Mouse (Mus musculus) liver, adult 2 months (tissue): Measurements from ENCODE around the gene Pip4k2a. TPM values are rescaled to one million over a fixed set of nuclear protein-coding genes. Genes with fewer than 3 reads are reported as not detected.

Experiments
- DNase-seq: peaks from one replicate; pipeline ENCODE4 v3.0.0-alpha.2; 2011; ENCODE audit warnings: low read depth, low spot score; ENCODE audit errors: extremely low read depth
- H3K27ac ChIP-seq: fragments of 200-500 bp; replicated peaks from 2 replicates; pipeline ENCODE4 v1.5.1; 2012; ENCODE audit warnings: low read depth, mild to moderate bottlenecking, control low read depth, inconsistent platforms, low read length; ENCODE audit not compliant: insufficient read depth
- H3K27me3 ChIP-seq: fragments of 200-500 bp; 2 replicates; pipeline ENCODE4 v1.6.1; 2012; ENCODE audit warnings: mild to moderate bottlenecking, moderate library complexity, low read length, inconsistent platforms; ENCODE audit not compliant: control insufficient read depth, insufficient read depth
- H3K36me3 ChIP-seq: fragments of 200-500 bp; 2 replicates; pipeline ENCODE4 v1.6.1; 2012; ENCODE audit warnings: low read length, inconsistent platforms; ENCODE audit not compliant: control insufficient read depth, insufficient read depth
- H3K4me1 ChIP-seq: fragments of 200-500 bp; 2 replicates; pipeline ENCODE4 v1.6.1; 2011; ENCODE audit warnings: low read length; ENCODE audit not compliant: control insufficient read depth, insufficient read depth
- H3K4me3 ChIP-seq: fragments of 200-500 bp; 2 replicates; pipeline ENCODE4 v1.5.1; 2011; ENCODE audit warnings: low read depth, mild to moderate bottlenecking, control low read depth, low read length, moderate library complexity; ENCODE audit not compliant: insufficient read depth
- H3K79me2 ChIP-seq: fragments of 200-500 bp; 2 replicates; pipeline ENCODE4 v1.6.1; 2012; ENCODE audit warnings: inconsistent platforms, mild to moderate bottlenecking, low read length, moderate library complexity; ENCODE audit not compliant: control insufficient read depth, insufficient read depth
- H3K9ac ChIP-seq: fragments of 200-500 bp; 2 replicates; pipeline ENCODE4 v1.6.1; 2012; ENCODE audit warnings: low read depth, mild to moderate bottlenecking, control low read depth, inconsistent platforms, low read length
- CTCF ChIP-seq: fragments of 200-500 bp; IDR thresholded peaks from 2 replicates; pipeline ENCODE4 v1.5.1; 2011; ENCODE audit warnings: low read depth, low read length, control low read depth
- POLR2A ChIP-seq: fragments of 200-500 bp; IDR thresholded peaks from 2 replicates; pipeline ENCODE4 v1.6.1; 2011; ENCODE audit warnings: low read length, control low read depth; ENCODE audit not compliant: insufficient read depth; ENCODE audit errors: extremely low read depth
- WGBS: fragments of 180-500 bp; shearing (Covaris S2); methylation state at CpG from one replicate; pipeline ENCODE4 v1.1.7; 2018; 5-methylcytosine and 5-hydroxymethylcytosine counted together
- polyA plus RNA-seq: library from polyadenylated mRNA; depleted of rRNA; stranded (reverse); fragments of >200 nt; gene quantifications from 2 replicates; pipeline ENCODE4 v1.2.3, GENCODE M21; 2012
- total RNA-seq: library from RNA; depleted of rRNA; stranded (reverse); fragments of >200 nt; gene quantifications from 2 replicates; pipeline ENCODE4 v1.2.3, GENCODE M21; 2014

Gene Pip4k2a
- total and polyA plus RNA-seq, 2 experiments = 1.7 to 2.8 TPM

DNA sequence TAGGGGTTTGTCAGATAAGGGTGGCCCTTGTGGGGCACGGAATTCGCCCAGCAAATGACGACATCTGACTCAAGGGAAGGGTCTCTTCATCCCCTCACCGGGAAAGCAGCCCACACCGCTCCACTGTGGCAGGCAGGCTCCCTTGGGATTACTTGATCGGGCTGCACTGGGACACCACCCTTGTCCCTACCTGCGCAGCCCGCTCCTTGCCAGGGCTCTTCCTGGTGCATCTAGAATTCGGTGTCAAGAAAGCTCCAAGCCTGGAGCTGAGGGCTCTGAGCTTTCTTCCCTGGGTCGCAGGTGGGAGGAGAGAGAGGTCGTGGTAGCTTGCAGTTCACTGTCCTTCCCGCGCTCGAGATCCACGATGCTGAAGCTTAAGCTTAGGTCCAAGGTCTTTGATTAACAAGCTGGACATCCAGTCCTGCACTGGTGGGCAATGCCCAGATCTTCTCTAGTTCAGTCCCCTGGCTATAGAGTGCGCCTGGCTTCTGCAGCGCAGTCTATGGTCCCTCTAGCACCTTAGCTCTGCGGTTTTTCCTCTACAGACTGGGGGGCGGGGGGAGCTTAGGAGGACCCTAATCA, 196.6 kb downstream of the Pip4k2a start:
- H3K4me3 ChIP-seq = no peak overlapping the region

DNA sequence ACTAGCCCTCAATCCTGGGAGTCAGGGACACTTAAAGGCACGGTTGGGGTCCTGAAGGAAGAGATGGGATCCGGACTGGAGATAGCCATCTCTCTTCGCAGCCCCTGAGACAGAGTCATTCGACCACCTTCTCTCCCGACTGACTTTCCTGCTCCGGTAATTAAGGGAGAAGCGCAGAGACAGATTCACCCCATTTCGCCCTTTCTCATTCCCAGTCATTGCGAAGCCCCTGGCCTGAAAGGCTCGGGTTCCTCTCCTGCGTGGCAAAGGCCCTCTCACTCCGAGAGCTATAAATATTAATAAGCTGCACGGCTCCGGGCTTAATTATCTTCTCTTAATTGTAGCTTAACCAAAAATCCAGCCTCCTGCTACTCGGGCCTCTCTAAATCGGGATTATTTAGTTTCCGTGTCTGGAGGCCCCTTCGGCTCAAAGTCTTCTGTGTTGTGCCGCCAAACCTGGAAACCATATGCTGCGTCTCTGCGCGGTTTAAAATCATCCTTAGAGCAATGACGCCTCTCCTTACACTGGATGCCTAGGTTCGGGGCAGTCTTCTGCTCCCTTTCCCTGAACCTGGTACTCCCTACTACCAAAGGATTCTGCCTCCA, 197.2 kb downstream of the Pip4k2a start:
- Histone ChIP-seq H3K36me3 (no peaks in the 10 kb centered on the region), H3K27me3 (peaks cover 24% of the 10 kb centered on the region; the same call in 1 of the 2 replicates), H3K79me2 (no peaks in the 10 kb centered on the region), H3K9ac (no peak overlapping the region), H3K4me1 (no peaks in the 10 kb centered on the region), H3K4me3 (no peak overlapping the region), H3K27ac (no peak overlapping the region)
- WGBS = 7% methylated on average over 24 of the region's 24 CpGs
- DNase-seq = no peak
- TF ChIP-seq CTCF = no peak
- TF ChIP-seq POLR2A = no peak

More for the DNA sequence above, 196.6 kb downstream of the Pip4k2a start:
- no peak for TF ChIP-seq CTCF
- Histone ChIP-seq H3K36me3 (no peaks in the 10 kb centered on the region), H3K9ac (no peak overlapping the region), H3K4me1 (no peaks in the 10 kb centered on the region), H3K27ac (no peak overlapping the region), H3K27me3 (peaks cover 24% of the 10 kb centered on the region; the same call in 1 of the 2 replicates), H3K79me2 (no peaks in the 10 kb centered on the region)
- no peak for DNase-seq
- 11% methylated on average over 19 of the region's 19 CpGs for WGBS

DNA sequence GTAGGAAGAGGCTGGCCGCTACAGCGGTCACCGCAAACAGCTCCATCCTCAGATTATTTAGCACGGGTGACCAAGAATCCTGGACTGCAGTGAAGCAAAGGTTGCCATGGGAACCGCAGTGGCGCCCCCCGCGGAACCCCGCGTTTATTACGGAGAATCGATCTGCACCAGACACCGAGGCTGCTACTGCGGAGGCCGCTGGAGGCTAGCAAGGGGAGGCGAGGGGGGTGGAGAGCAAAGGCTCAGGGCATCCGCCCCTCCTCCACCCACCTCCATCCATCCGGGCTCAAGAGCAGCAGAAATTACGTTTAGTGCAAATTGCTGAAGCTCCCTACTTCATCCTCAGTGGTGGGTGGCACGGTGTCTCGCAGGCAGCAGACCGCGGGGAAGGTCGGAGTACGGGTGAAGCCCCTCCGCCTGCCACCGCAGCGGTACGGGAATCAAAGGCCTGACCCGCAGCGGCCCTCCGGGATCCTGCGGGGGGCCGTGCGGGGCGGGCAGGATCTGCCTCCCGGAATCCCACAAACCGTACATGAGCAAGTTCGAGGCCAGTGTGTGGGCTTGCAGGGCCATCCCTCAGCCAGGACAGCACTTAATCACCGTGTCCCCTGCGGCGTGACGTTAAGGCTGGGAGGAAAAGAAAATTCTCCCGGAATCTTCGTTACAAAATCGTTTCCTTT, 197.8 kb downstream of the Pip4k2a start:
- Histone ChIP-seq H3K4me3 (no peak overlapping the region; the same call in 1 of the 2 replicates), H3K27ac (no peak overlapping the region), H3K79me2 (no peaks in the 10 kb centered on the region), H3K4me1 (no peaks in the 10 kb centered on the region), H3K27me3 (peaks cover 24% of the 10 kb centered on the region; the same call in 1 of the 2 replicates), H3K9ac (no peak overlapping the region), H3K36me3 (no peaks in the 10 kb centered on the region)
- DNase-seq = no peak
- WGBS = 2% methylated on average over 46 of the region's 46 CpGs
- TF ChIP-seq CTCF (no peak), POLR2A (no peak)

DNA sequence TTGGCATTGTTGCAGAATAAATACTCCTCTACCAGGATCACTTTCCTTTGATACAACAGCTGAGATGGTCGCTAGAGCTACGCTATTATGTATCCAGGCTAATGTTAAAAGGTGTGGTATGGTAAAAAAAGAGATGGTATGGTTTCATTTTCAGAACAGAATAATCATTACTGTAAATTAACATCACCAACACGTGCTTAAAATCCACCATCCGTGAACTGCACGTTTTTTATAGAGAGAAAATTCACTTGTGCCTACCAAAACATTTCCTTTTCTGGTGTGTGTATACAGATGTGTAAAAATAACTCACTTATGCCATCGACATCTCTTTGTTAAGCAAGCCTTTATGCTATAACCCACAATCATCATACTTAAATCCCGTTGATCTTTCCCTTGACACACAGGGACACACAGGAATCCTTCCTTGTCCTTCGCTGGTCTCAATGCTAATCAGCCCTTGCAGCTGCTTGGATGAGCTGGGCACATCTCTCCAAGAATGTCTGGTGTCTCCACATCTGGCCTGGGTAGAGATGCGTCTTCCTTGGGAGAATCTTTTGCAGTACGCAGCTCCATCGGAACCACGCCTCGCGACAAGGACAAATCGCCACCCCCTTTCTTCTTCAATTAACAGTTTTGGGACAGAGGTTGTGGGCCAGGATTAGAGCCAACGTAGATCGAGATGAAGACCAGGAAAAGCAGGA, 198.5 kb downstream of the Pip4k2a start:
- WGBS = 23% methylated on average over 17 of the region's 17 CpGs
- TF ChIP-seq POLR2A (no peak), CTCF (no peak)
- Histone ChIP-seq H3K79me2 (no peaks in the 10 kb centered on the region), H3K27me3 (peaks cover 24% of the 10 kb centered on the region; the same call in 1 of the 2 replicates), H3K27ac (no peak overlapping the region), H3K36me3 (no peaks in the 10 kb centered on the region), H3K4me1 (no peaks in the 10 kb centered on the region), H3K9ac (no peak overlapping the region), H3K4me3 (no peak overlapping the region)
- DNase-seq = no peak

DNA sequence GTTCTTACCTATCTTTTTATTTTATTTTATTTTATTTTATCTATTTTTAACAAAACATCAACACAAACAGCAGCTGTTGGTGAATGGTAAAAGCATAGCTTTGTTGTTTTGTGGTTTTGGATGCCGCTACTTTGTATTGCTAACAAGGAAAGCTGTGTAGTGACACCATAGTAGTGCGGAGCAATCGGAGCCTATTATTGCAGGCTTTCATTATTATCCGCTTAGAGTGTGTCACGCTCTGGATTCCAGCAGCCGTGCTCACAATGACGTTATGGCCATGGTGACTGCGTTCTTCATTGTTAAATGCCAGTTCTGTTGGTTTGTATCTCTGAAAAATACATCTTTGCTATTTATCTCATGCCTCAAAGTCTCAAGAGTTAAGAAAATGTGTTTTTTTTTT, 200.2 kb downstream of the Pip4k2a start:
- 91% methylated on average over 8 of the region's 8 CpGs for WGBS
- H3K27me3 ChIP-seq = peaks cover 21% of the 10 kb centered on the region; the same call in 1 of the 2 replicates

More for the DNA sequence above, 200.2 kb downstream of the Pip4k2a start:
- no peak for TF ChIP-seq POLR2A
- no peak for TF ChIP-seq CTCF
- no peaks in the 10 kb centered on the region for H3K79me2 ChIP-seq
- H3K36me3 ChIP-seq = no peaks in the 10 kb centered on the region
- no peak overlapping the region for H3K27ac ChIP-seq
- no peak for DNase-seq
- H3K9ac ChIP-seq = no peak overlapping the region
- no peaks in the 10 kb centered on the region for H3K4me1 ChIP-seq
- H3K4me3 ChIP-seq = no peak overlapping the region
